Mouse (Mus musculus) limb, embryonic 14.5 days (tissue): ENCODE results near the gene Dapp1. TPM values are rescaled to one million over a fixed set of nuclear protein-coding genes. Genes with fewer than 3 reads are reported as not detected.

ENCODE experiments used
- ATAC-seq: fragments of 200-750 bp; cut with Nextera tagmentation; 2 replicates; pipeline ENCODE4 v1.8.0; 2017; ENCODE audit warnings: low read depth, moderate number of reproducible peaks, moderate TSS enrichment; ENCODE audit not compliant: low FRiP score
- DNase-seq: peaks from one replicate; pipeline ENCODE4 v3.0.0-alpha.2; 2015; ENCODE audit warnings: low spot score
- H3K27ac ChIP-seq: fragments of 300-500 bp; sonication (generic); replicated peaks from 2 replicates; pipeline ENCODE4 v1.5.1; 2014; ENCODE audit warnings: low read depth, mild to moderate bottlenecking, low read length, moderate library complexity, mixed read lengths
- H3K27me3 ChIP-seq: fragments of 300-500 bp; sonication (generic); 2 replicates; pipeline ENCODE4 v1.6.1; 2014; ENCODE audit warnings: low read length, mixed read lengths; ENCODE audit not compliant: control insufficient read depth, insufficient read depth
- H3K36me3 ChIP-seq: fragments of 300-500 bp; sonication (generic); 2 replicates; pipeline ENCODE4 v1.6.1; 2014; ENCODE audit warnings: mild to moderate bottlenecking, low read length, moderate library complexity, mixed read lengths; ENCODE audit not compliant: control insufficient read depth, insufficient read depth
- H3K4me1 ChIP-seq: fragments of 300-500 bp; sonication (generic); 2 replicates; pipeline ENCODE4 v1.6.1; 2014; ENCODE audit warnings: antibody characterized with exemption, low read length, mixed read lengths; ENCODE audit not compliant: control insufficient read depth, insufficient read depth
- H3K4me2 ChIP-seq: fragments of 300-500 bp; sonication (generic); replicated peaks from 2 replicates; pipeline ENCODE4 v1.6.1; 2014; ENCODE audit warnings: low read depth, mild to moderate bottlenecking, low read length, moderate library complexity; ENCODE audit not compliant: severe bottlenecking
- H3K4me3 ChIP-seq: fragments of 300-500 bp; sonication (generic); replicated peaks from 2 replicates; pipeline ENCODE4 v1.5.1; 2014; ENCODE audit warnings: low read length
- H3K9ac ChIP-seq: fragments of 300-500 bp; sonication (generic); 2 replicates; pipeline ENCODE4 v1.6.1; 2014; ENCODE audit warnings: mild to moderate bottlenecking, low read depth, low read length, moderate library complexity; ENCODE audit not compliant: severe bottlenecking
- H3K9me3 ChIP-seq: fragments of 300-500 bp; sonication (generic); 2 replicates; pipeline ENCODE4 v1.6.1; 2016; ENCODE audit warnings: low read length; ENCODE audit not compliant: control insufficient read depth
- POLR2A ChIP-seq: fragments of 200-500 bp; IDR thresholded peaks from 2 replicates; pipeline ENCODE4 v1.8.0; 2012; ENCODE audit warnings: inconsistent platforms, mild to moderate bottlenecking, moderate library complexity, borderline replicate concordance; ENCODE audit not compliant: insufficient read depth, insufficient read length; ENCODE audit errors: extremely low read depth
- WGBS: fragments of 180-500 bp; shearing (Covaris S2); extraction: QIAGEN DNeasy Blood & Tissue Kit; methylation state at CpG from one replicate; pipeline ENCODE4 v1.1.7; 2014; 5-methylcytosine and 5-hydroxymethylcytosine counted together
- polyA plus RNA-seq, 2 experiments: library from polyadenylated mRNA; depleted of rRNA in 1 of 2; stranded (reverse) in 1 of 2; unstranded in 1 of 2; fragments of >200 nt; fragmentation: Nextera tagmentation in 1 of 2; extraction: Ambion mirVana in 1 of 2; gene quantifications; 2 replicates each; pipeline versions ENCODE4 v1.2.1 to v1.2.3; 2012 to 2014

Gene Dapp1
- polyA plus RNA-seq, 2 experiments: 5.4 to 6.0 TPM

DNA sequence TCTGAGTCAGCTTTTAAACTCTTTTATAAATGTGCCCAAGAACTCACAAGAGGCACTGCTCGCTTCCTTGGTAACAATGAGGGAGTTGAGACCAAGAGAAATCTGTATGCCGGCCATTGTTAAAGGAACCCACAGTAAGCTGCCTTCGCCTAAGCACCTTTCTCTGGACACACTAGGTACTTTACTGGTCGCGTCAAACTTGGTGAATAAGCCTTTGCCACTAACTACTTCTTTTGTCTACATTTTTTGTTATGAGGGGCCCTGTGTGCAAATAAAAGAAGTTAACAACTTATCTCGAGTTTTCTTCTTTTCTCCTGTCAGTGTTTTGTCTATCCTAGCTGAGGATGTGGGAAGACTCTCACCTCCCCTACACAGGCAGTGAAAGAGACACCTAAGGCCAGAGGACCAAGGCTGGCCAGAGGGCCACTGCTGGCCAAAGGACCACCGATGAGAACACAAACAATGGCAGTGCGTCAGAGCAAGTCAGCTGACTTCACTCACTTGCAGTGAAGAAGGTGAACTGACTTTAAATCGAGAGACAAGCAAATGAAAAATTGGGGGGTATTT, 18.0 kb upstream of the Dapp1 start:
- TF ChIP-seq POLR2A: no peak
- 64% methylated on average over 9 of the region's 9 CpGs for WGBS
- no peak for ATAC-seq

DNA sequence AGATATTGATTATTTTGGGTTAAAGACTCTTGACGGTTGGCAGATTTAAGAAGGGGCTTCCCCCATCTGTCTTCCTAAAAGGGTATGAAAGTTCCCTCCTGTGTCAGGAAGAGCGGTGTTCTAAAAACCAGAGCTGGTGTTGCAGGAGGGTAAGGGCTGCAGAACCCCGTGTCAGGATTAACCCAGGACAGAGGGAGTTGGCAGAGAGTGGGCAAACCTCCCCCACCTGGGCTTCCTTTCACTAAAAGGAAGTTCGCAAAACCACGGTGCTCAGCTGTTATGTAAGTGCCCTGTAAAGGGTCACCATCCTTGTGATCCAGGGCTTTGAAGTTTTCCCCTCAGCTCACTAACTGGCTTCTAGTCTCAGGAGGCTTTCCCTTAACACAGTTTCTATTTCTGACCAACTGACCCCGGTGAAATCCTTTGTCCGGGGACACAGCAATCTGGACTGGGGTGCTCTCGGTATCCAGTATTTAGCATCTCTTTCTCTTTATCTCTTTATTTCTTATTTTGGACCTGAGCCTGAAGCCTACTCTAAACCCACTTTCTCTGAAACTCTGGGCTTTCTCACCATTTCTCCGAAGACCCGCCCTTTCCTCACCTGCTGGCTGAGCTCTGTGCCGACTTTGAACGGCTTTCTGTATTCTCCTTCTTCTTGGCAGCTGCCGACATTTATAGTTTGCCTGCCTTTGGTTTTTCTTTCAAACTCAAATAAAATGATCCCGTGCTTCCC, 17.3 kb upstream of the Dapp1 start:
- no peak for TF ChIP-seq POLR2A
- H3K4me3 ChIP-seq: no peak overlapping the region
- no peak for DNase-seq
- no peak overlapping the region for H3K27ac ChIP-seq
- no peak for ATAC-seq
- no peaks in the 10 kb centered on the region for H3K27me3 ChIP-seq
- peaks cover 16% of the 10 kb centered on the region for H3K4me1 ChIP-seq
- 52% methylated on average over 14 of the region's 14 CpGs for WGBS
- no peaks in the 10 kb centered on the region for H3K36me3 ChIP-seq
- H3K9ac ChIP-seq: no peak overlapping the region
- H3K9me3 ChIP-seq: no peaks in the 10 kb centered on the region
- no peak overlapping the region for H3K4me2 ChIP-seq

More for the DNA sequence above, 18.0 kb upstream of the Dapp1 start:
- Histone ChIP-seq H3K36me3 (no peaks in the 10 kb centered on the region), H3K4me2 (no peak overlapping the region), H3K27me3 (no peaks in the 10 kb centered on the region), H3K9me3 (no peaks in the 10 kb centered on the region), H3K4me1 (peaks cover 16% of the 10 kb centered on the region), H3K4me3 (no peak overlapping the region), H3K9ac (no peak overlapping the region), H3K27ac (no peak overlapping the region)
- no peak for DNase-seq

DNA sequence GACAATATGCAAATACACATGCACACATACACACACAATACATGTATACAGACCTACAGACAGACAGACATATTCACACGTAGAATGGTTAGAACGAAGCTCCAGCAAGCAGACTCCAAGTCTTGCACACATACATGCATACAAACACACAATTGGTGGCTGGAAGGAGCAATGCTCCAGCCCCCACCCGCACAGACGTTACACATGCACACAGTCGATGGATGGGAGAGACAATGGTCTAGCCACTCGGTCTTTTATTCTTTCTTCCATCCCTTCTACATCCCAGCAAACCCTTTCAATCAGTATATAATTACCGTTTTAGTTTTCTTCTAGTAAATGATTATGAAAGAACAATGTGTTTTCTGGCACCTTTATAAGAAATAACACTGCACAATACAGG, 14.1 kb upstream of the Dapp1 start:
- ATAC-seq (no peak), DNase-seq (no peak)
- no peak overlapping the region for H3K4me3 ChIP-seq
- H3K4me2 ChIP-seq: no peak overlapping the region
- no peaks in the 10 kb centered on the region for H3K9me3 ChIP-seq
- TF ChIP-seq POLR2A: no peak
- 86% methylated on average over 7 of the region's 7 CpGs for WGBS
- H3K9ac ChIP-seq: no peak overlapping the region
- H3K4me1 ChIP-seq: peaks cover 10% of the 10 kb centered on the region
- no peaks in the 10 kb centered on the region for H3K27me3 ChIP-seq
- no peaks in the 10 kb centered on the region for H3K36me3 ChIP-seq
- H3K27ac ChIP-seq: no peak overlapping the region

DNA sequence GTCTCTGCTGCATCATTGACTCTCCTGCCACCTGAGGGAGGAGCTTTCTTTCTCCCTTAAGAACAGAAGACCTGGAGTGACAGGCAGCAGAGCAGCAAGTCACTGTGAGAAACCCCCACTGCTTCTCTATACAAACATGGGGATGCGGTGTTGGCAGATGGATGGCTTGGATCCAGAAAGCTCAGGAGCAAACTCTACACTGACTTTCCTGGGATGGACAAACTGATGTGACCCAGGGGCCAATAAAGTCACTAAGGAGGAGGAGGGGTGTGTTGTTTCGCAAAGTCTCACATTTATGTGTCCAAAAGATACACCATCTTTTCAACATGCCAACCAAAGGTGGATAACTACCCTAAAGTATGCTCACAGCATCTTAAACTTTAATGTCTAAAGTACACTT, 12.9 kb upstream of the Dapp1 start:
- Histone ChIP-seq H3K27ac (no peak overlapping the region), H3K36me3 (no peaks in the 10 kb centered on the region), H3K4me3 (no peak overlapping the region), H3K9me3 (no peaks in the 10 kb centered on the region), H3K4me1 (peaks cover 8% of the 10 kb centered on the region; the same call in 1 of the 2 replicates), H3K27me3 (no peaks in the 10 kb centered on the region), H3K4me2 (no peak overlapping the region), H3K9ac (no peak overlapping the region)
- TF ChIP-seq POLR2A: no peak
- no peak for ATAC-seq
- WGBS: 83% methylated on average over 2 of the region's 2 CpGs
- no peak for DNase-seq

DNA sequence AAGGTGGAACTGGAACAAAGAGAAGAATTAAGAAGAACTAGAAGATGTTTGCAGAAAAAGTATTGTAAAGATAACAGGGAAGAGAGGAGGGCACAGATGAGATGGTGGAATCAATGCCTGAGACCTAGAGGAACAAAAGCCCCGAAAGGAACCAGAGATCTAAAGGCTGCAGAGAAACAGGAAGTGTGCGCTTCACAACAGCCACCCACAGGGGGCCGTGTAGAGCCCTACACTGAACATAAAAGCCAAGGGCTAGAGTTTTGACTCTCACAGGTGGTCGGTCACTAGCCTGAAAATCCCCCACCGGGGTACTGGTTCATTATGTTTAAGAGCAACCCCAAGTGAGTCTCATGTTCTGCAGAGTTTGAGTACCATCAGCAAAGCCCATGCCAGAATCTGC, 11.0 kb upstream of the Dapp1 start:
- Histone ChIP-seq H3K4me3 (no peak overlapping the region), H3K4me2 (no peak overlapping the region), H3K4me1 (no peaks in the 10 kb centered on the region), H3K9ac (no peak overlapping the region), H3K27me3 (no peaks in the 10 kb centered on the region), H3K36me3 (no peaks in the 10 kb centered on the region), H3K27ac (no peak overlapping the region), H3K9me3 (no peaks in the 10 kb centered on the region)
- TF ChIP-seq POLR2A: no peak
- ATAC-seq (no peak), DNase-seq (no peak)
- WGBS: 74% methylated on average over 5 of the region's 5 CpGs
